Mouse (Mus musculus): ENCODE data around the gene Dpy19l3. TPM values are rescaled to one million over a fixed set of nuclear protein-coding genes. Genes with fewer than 3 reads are reported as not detected.
A peak's percentile ranks its signal among the peaks of the same experiment; 100 is the strongest.

Gene Dpy19l3
- polyA plus RNA-seq (2012; rRNA removed) = 7.2 and 10.9 TPM in 2 replicates

DNA sequence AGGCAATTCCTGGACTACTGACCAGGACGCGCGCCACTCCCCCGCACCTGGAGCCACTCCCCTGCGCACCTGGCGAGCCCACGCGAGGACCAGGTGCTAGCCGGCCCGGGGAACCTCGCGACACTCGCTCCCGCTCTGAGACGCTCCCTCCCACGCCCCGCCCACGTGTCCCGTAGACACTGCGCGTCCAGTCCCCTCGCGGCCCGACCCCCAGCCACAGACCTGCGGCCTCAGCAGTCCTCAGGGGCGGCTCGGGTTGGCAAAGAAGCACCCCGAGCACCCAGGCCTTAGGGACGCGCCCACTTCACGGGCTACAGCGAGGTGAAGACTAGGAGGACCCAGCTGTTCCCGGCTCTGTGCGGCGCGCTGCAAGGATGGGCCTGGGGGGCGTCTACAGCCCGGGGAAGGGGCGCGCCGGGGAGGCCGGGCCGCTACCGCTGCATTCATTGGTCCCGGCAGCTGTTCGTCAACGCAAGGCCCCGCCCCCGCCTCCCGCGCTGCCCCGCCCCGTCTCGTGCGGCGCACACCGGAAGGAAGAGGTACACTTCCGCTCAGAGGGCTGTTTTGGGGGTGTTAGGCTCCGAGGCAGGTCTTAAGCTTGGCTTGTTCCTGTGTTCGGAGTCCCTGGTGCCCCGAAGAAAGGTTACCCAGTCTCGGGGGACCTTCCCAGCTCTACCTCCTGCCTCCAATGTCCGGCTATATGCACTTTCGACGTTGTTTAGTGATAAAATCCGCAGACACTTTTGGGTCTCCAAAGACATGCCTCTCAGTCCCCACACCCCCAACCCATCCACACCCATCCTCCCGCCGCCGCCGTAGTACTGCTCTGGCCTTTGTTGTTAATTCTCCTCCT lies at the start of gene Dpy19l3:
Dpy19l3 (minus strand) TSS at position 422 of the 853 bp plus-strand sequence.
- peak; percentile 90 for DNase-seq
- WGBS = under 1% methylated on average over 70 of the region's 70 CpGs
- Histone ChIP-seq H3K4me1 (ENCODE audit: control insufficient read depth, insufficient read depth, low read length) (no peaks in the 10 kb centered on the region), H3K4me3 (replicated peaks; ENCODE audit: extremely low read depth, low read depth, low read length) (peak within 1 kb of the TSS; percentile 88)
- no peak for TF ChIP-seq CTCF (IDR thresholded peaks at IDR 0.05; ENCODE audit: insufficient read depth, low read length)
- peak; percentile 70; the same call in 1 of the 2 replicates for TF ChIP-seq POLR2A (IDR thresholded peaks at IDR 0.05; ENCODE audit: borderline replicate concordance, extremely low read depth, low read depth, low read length)

DNA sequence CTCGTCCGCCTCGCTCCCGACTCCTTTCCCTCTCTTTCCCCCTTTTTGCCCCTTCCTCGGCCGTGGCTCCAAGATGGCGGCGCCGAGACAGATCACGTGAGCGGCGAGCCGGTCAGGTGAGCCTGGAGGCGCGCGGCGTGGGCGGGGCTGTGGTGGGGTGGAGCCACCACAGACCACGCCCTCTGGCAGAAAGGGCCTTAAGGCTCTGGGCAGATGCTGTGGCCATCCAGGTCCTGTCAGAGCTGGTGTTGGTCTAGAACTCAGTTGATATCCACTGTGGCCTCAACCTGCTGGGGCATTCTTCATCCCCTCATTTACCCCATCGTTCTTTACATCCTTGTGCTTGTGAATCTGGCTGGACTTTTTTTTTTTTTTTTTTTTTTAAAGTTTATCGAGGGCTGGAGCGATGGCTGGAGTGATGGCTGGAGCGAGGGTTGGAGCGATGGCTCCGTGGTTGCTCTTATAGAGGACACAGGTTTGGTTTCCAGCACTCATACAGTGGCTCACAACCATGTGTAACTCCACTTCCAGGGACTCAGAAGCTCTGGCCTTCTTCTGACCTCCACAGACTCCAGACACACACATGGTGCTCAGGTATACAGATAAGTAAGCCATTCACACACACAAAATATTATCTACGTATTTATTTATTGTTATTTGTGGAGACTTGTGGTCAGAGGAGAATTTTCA lies 48.8 kb upstream of the Dpy19l3 start, which contains the start of gene Zfp507:
Zfp507 (minus strand) TSS at position 98 of the 690 bp plus-strand sequence.
- WGBS = 20% methylated on average over 26 of the region's 26 CpGs
- TF ChIP-seq POLR2A (IDR thresholded peaks at IDR 0.05; ENCODE audit: borderline replicate concordance, extremely low read depth, low read depth, low read length) (peak; percentile 46; the same call in 1 of the 2 replicates), CTCF (IDR thresholded peaks at IDR 0.05; ENCODE audit: insufficient read depth, low read length) (no peak)
- Histone ChIP-seq H3K4me3 (replicated peaks; ENCODE audit: extremely low read depth, low read depth, low read length) (peak within 1 kb of the TSS; percentile 63), H3K4me1 (ENCODE audit: control insufficient read depth, insufficient read depth, low read length) (no peaks in the 10 kb centered on the region)
- DNase-seq = peak; percentile 82

DNA sequence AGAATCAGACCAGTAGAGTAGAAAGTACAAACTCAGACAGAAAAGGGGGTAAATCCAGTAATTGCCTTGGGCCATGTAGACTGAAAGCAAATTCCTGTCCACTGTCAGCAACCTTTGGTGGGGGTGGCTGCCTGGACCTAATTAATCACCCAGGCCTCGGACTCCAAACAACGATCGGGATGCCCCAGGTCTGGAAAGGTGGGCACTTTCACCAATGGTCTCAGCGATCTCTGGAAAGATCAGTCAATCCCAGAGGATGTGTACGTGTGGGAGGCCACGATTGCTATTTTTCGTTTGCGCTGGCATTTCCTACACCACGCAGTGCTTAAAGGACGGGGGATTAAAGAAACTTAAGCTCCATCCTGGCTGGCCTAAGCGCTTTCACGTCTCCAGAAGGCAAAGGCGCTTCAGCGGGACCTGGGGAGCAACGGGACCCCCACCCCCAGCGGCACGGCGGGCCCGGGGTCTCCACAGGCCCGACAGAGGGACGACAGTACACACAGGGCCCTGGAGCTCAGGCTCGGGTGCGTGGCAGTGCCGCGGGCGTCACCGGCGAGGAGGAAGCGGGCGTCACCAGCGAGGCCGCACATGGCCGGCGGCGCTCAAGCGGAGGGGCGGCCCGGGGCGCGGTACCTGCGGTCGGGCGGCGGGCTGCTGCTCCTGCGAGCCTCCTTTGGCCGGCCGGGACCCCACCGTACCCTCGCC lies 48.1 kb upstream of the Dpy19l3 start:
- WGBS = under 1% methylated on average over 49 of the region's 49 CpGs
- DNase-seq = no peak
- no peak for TF ChIP-seq CTCF (IDR thresholded peaks at IDR 0.05; ENCODE audit: insufficient read depth, low read length)
- TF ChIP-seq POLR2A (IDR thresholded peaks at IDR 0.05; ENCODE audit: borderline replicate concordance, extremely low read depth, low read depth, low read length) = no peak
- H3K4me1 ChIP-seq (ENCODE audit: control insufficient read depth, insufficient read depth, low read length) = no peaks in the 10 kb centered on the region
- peak overlapping the region; percentile 63 for H3K4me3 ChIP-seq (replicated peaks; ENCODE audit: extremely low read depth, low read depth, low read length)

DNA sequence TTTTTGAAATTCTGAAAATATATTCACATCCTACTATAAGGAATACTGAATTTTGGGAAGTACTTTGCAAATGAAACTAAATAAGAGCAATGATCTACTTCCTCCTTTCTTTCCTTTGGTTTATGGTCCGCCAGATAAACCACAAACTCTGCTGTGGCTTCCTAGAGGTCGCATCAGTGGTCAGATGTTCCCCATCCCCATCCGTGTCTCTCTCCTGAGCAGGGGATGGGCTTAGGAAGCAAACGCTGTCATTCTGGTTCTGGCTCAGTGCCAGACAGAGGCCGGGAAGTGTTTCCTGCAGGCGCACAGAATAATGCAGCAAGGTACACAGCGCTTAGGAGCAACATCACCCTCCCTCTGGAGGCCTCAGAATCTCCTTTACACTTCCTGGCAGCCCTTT lies 41.9 kb upstream of the Dpy19l3 start:
- TF ChIP-seq CTCF (IDR thresholded peaks at IDR 0.05; ENCODE audit: insufficient read depth, low read length) (no peak), POLR2A (IDR thresholded peaks at IDR 0.05; ENCODE audit: borderline replicate concordance, extremely low read depth, low read depth, low read length) (no peak)
- 31% methylated on average over 7 of the region's 7 CpGs for WGBS
- Histone ChIP-seq H3K4me1 (ENCODE audit: control insufficient read depth, insufficient read depth, low read length) (no peaks in the 10 kb centered on the region), H3K4me3 (replicated peaks; ENCODE audit: extremely low read depth, low read depth, low read length) (no peak overlapping the region)
- no peak for DNase-seq

DNA sequence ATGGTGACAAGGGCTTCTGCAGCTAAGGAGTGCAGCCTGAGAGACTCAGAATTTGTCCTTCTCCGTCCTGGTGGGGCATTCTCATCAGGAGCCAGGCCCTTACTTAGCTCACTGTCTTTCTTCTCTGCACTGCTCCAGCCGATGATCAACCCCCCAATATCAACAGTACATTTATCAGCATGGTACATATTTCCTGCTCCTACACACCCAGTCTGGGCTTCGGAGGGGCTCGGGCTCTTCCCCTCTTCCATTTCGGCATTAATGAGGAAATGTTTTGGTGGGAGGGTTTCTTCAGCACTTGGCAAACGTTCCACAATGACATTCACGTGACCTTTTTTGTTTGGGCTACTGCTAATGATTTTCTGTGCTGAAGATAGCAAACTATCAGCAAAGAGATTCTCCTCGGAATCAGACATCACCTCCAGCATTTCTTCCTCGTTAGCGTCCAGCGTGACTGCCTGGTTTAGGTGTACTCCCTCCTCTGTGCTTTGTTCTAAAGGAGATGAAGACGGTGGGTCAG lies 40.0 kb upstream of the Dpy19l3 start:
- Histone ChIP-seq H3K4me1 (ENCODE audit: control insufficient read depth, insufficient read depth, low read length) (no peaks in the 10 kb centered on the region), H3K4me3 (replicated peaks; ENCODE audit: extremely low read depth, low read depth, low read length) (no peak overlapping the region)
- 55% methylated on average over 12 of the region's 12 CpGs for WGBS
- no peak for DNase-seq
- TF ChIP-seq POLR2A (IDR thresholded peaks at IDR 0.05; ENCODE audit: borderline replicate concordance, extremely low read depth, low read depth, low read length) (no peak), CTCF (IDR thresholded peaks at IDR 0.05; ENCODE audit: insufficient read depth, low read length) (no peak)

DNA sequence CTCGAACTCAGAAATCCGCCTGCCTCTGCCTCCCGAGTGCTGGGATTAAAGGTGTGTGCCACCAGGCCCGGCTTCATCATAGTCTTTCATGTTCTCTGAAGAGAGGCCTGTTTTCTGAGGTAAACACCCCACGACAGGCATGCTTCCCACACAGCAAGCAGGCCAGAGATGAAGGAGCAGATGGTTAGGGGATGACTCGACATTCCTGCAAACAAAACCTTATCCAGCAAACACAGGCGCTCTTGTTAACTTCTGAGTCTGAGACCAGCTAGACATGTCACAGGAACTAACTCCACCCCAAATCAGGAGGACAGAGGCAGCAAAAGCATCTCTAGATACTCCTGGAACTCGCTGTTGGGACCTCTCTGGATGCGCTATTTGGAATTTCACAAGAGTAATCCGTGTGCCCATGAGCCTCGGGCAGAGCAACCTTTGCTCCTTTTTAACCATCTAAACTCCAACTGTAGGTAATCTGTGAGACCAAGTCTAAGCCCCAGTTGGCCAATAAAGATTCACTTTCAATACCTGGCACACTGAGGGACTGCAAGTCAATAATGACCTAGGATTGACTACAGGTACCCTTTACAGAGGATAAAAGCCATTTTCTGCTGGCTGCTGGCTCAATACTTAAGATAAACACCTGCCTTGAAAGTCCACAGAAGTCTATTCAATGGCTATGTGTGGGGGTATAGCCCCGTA lies 38.0 kb upstream of the Dpy19l3 start:
- Histone ChIP-seq H3K4me1 (ENCODE audit: control insufficient read depth, insufficient read depth, low read length) (no peaks in the 10 kb centered on the region), H3K4me3 (replicated peaks; ENCODE audit: extremely low read depth, low read depth, low read length) (no peak overlapping the region)
- WGBS = 79% methylated on average over 12 of the region's 12 CpGs
- TF ChIP-seq POLR2A (IDR thresholded peaks at IDR 0.05; ENCODE audit: borderline replicate concordance, extremely low read depth, low read depth, low read length) = no peak
- no peak for TF ChIP-seq CTCF (IDR thresholded peaks at IDR 0.05; ENCODE audit: insufficient read depth, low read length)
- DNase-seq = no peak

DNA sequence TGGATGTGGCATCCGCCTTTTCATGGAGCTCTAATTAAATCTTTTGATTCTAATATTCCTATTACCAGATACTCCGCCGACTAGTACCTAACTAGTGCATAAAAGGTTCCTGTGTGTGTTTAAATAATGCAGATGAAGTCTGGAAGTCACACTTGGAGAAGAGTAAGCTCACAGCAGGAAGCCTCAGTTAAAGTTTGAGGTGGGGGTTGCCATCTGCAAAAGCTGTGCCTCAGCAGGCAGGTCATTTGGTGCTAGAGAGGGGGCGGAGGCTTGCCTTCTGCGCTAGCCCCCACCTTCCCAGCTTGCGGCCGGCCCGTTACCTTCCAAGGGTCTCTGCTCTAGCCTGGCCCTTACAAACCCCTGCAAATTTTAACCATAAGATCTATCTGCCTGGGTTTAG lies 36.7 kb upstream of the Dpy19l3 start:
- H3K4me1 ChIP-seq (ENCODE audit: control insufficient read depth, insufficient read depth, low read length) = no peaks in the 10 kb centered on the region
- H3K4me3 ChIP-seq (replicated peaks; ENCODE audit: extremely low read depth, low read depth, low read length) = no peak overlapping the region
- DNase-seq = no peak
- no peak for TF ChIP-seq CTCF (IDR thresholded peaks at IDR 0.05; ENCODE audit: insufficient read depth, low read length)
- no peak for TF ChIP-seq POLR2A (IDR thresholded peaks at IDR 0.05; ENCODE audit: borderline replicate concordance, extremely low read depth, low read depth, low read length)
- WGBS = 90% methylated on average over 8 of the region's 8 CpGs

DNA sequence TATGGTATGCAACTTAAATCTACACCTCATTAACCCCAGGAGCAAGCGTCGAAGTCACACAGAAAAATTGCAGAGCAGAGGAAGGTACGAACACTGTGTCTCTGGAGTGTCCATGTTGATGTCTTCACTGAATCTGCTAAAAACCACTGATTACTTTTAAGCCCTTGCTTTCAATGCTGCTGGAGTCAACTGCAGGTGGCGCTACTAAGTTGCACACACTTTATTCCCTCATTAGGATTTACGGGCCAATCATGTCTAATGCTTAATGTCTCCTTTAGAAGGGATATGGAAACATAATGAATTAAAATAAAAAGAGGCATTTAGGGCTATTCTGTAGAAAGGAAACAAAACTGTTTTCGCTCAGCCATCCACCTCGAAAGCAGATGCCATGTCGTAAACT lies 35.9 kb upstream of the Dpy19l3 start:
- TF ChIP-seq CTCF (IDR thresholded peaks at IDR 0.05; ENCODE audit: insufficient read depth, low read length) (no peak), POLR2A (IDR thresholded peaks at IDR 0.05; ENCODE audit: borderline replicate concordance, extremely low read depth, low read depth, low read length) (no peak)
- WGBS = 87% methylated on average over 8 of the region's 8 CpGs
- DNase-seq = peak; percentile 9
- Histone ChIP-seq H3K4me3 (replicated peaks; ENCODE audit: extremely low read depth, low read depth, low read length) (no peak overlapping the region), H3K4me1 (ENCODE audit: control insufficient read depth, insufficient read depth, low read length) (no peaks in the 10 kb centered on the region)
